Mouse (Mus musculus) naive thymus-derived CD4-positive, alpha-beta T cell, adult 2 months (primary cell): Measurements from ENCODE around the gene Disc1.

Source experiments
- DNase-seq: peaks from one replicate; pipeline ENCODE4 v3.0.0-alpha.2; 2011; ENCODE audit warnings: low read depth

Gene Disc1

DNA sequence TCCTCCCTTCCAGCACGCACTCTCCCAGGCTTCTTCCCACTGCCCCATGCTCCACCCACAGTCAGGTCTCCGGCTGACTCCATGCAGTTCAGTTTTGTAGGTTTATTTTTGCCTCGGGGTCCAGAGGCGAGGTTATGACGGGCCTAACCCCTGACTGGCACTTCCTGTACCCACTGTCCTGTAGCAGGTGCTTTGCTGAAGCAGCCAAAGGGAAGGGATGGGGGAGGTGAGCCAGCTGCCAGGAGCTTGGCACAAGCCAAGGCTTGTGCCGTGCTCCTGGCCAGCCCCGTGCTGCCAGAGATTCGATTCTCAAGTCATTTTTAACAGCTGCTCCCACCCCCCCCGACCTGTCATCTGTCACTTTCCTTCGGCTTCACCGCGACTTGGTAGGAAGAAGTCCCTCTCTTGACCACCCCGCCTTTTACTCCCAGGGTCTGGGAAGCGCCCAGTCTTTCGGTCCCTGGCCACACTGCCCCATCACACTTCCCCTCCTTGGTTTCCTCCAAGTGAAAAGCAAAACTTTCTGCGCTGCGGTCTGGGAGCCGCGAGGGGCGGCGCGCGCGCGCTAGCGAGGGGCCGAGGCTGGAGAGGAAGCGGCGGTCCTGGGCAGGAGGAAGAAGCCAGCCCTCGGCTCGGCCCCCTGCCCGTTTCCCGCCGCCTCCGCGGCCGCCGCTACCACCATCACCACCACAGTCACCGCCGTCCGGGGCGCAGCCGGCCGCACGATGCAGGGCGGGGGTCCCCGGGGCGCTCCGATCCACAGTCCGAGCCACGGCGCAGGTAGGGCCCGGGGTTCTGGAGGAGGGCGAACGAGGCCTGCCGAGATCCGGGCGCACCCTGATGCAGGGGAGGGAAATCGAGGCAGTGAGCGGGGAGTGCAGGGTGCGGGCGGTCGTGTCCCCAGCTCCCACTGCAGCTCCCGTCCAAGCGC is at the start of gene Disc1:
Disc1 (plus strand) TSS at position 691 of the 931 bp plus-strand sequence.
- DNase-seq, result no peak

DNA sequence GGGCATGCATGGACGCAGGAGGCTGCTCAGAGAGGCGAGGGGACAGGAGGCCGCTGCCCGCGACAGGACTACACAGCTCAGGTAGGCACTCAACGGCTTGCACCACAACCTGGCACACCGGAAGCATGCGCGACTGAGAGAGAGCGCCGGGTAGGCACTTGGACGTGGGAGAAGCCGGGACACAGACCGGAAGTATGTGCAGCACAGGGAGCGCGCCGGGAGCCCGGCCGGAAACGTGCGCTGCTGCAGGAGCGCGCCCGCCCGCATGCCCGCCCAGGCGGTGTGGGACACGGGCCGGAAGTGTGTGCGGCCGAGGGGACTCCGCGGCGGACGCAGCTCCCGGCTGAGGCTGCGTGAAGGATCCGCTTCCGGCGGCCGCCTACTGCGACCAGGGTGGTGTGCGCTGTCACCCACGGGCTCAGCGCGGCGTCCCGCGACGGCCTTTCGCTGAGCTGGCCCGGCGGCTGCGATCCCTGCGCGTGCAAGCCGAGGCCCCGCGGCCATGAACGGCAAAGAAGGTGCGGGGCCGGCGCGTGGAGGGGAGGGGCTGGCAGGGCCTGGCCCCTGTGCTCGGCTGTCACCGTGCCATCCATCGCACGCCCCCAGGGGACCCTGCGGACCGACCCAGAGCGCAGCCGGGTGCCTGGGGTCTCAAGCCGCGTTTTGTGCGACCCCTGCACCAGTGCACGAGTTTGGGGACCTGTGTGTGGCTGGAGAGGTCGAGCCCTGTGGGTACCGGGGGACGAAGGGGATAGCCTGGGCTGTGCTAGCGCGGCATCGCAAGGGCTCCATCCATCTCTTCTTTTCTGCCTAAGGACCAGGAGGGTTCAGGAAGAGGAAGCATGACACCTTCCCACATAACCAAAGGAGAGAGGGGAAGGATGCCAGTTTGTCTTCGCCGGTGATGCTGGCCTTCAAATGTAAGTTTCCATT is 41.0 kb upstream of the Disc1 start, which contains the start of gene Tsnax:
Tsnax (plus strand) TSS at position 303 of the 933 bp plus-strand sequence.
- DNase-seq, result peak; percentile 83

DNA sequence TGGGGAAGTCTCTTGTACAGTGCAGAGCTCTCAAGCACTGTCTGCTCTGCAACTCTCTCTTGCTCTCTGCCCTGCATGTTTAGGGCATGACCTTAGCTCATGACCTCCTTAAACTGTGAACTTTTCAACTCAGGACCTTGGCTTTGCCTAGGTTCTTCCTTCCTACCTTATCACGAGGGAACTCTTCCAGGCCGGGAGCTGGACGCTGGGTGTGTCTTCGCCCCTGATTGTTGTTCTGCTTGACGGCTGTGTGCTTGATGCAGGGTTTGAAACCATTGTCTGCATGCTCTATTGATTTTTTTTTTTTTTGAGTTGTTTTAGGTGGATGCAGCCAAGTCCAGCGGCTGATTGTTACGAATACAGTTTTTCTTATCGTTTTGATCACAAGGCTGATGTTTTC is 29.9 kb upstream of the Disc1 start:
- no peak for DNase-seq

DNA sequence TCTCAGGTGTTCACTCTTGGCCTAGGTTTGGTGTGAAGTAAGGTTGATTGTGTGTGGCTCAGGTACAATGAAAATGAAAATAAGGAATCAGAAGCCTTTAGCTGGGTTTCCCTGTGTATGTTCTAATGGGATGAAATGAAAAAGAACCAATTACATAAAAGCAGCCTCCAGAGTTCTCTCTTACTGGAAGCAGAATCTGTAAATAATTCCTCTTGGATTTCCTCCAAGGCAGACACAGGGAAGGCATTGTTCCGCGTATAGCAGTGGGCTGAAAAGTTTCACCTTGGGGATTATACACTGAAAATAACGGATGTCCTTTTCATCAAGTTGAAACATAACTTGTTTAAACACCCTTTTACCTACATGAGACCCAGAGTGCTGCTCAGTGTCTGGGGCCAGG is 26.8 kb upstream of the Disc1 start:
- DNase-seq, result no peak

DNA sequence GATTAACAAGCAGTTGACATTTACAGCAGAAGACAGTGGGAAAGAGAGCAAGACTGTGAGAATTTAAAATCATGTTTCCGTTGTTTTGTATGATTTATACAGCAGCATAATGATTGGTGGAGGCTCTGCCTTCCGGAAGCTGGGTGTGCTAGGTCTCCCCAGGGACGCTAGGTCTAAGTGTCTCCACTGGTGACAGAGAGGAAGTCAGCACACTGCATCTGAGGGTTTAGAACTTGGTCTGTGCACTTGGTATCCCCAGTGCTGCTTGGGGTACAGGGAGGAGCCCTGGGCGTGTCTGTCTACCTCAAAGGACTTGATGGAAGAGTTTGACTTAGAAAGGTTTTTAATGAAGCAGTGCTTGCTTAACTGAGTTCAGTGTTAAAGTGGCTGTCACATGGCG is 25.2 kb upstream of the Disc1 start:
- DNase-seq, result no peak

DNA sequence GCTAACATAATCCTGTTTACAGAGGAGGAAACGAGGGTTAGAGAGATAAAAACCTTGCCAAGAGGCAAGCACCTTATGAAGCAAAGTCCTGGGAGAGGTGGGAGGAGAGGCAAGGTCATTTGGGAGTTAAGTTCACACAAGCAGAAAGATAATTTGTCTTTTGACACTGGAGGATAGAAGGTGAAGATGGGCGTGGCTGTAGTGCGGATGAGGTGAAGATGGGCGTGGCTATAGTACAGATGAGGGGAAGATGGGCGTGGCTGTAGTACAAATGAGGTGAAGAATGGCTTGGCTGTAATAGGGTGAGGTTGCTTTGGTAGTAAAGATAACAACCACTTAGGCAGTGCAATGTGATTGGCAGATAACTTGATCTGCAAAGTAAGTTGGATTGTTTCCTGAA is 22.7 kb upstream of the Disc1 start:
- DNase-seq, result no peak

DNA sequence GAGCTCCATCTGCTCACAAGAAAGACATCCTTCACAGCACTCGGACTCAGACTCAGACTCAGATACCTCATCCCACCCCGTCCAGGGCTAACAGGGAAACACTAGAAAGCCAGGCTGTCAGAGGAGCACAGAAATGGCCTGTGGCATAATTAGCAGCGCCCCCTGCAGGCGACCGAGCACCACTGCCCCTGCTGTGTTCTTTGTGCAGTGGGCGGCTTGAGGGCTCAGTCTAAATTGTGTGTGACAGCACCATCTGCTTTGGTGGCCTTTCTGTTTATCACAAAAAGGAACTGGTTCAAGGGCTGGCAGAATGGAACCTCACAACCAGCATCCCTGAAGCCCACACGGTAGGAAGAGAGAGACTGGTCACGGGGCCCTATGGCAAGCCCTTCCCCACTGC is 19.3 kb upstream of the Disc1 start:
- peak; percentile 74 for DNase-seq

DNA sequence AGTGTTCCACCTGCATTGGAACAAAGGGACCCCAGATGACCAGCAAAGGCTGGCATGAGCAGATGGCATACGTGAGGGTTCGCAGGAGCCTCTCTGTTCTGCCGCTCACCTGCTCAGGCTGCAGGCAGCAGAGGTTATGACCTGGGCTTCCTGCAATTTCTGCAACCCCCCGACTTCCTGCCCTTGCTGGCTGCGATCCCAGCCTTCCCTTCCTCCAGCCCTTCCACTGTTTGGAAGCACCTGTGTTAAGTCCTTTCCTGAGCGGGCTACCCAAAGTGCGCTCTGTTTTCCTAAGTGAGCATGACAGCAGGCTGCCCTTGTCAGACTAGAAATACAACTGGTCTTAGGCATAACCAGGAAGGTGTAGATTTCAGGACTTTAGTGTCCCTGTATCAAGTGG is 16.9 kb upstream of the Disc1 start:
- DNase-seq, result no peak

DNA sequence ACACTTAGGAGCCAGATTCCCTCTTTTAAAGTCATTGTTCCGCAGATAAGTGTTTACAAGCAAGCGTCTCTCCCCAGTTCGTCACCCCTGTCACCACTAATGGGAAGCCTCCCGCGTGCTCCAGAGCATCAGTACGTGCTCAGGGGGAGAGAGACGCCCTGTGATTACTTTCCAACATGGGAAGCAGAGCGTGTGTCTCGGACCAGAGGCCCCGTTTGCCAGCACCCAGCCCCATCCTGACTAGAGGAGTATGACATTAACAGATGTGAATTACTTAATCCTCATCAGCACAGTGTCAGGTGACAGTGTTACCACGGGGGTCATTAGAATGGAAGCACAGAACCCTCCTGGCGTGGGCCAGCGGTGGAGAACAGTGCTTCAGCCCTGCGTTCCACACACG is 15.3 kb upstream of the Disc1 start:
- DNase-seq, result no peak

DNA sequence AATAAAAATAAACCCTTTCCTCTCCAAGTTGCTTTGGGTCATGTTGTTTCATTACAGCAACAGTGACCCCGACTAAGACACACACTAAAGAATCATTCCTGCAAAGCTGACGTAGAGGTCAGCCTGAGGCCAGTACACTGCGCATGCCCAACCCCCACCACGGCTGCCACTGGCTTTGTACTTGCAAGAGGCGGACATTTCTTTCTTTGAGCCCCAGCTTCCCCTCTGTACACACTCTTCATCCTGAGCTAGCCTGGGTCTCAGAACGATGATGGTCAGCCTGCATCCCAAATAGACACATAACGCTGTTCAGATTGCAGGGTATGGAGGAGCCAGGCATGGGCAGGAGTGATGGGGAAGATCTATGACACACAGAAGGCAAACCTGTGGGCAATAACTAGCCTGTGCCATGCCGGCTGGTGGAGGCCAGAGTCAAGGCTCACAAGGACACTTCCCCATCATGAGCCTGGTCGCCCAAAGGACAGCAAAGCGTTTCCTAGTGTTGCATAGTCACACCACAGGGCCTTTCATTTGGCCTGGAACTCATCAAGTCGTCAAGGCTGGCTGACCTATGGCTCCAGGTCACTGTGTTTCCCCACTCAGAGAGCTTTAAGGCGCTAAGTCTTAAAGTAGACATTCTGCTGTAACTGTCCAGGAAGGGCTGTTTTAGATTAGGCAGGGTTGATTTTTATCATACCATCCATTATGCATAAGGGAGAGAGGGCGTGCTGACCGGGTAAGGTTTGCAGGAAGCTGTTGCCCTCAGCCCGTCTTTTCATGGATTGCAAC is 13.2 kb upstream of the Disc1 start:
- no peak for DNase-seq

DNA sequence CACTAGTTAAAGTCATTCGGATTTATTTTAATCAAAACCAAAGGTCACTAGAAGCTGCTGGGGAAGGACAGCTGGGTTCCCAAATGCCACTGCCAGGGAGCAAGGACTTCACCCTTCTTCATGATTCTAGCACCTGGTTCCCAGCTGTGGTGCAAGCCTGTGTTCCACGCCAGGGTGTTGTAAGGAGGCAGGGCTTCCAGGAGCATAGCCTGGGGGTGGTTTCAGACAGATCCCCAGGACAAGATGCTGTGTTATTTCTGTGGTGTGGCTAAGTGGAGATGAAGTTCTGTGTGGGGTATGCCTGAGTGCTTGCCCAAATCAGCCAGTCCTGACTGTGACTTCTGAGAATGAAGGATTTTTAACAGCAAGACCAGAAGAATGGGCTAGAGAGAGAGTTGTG is 12.5 kb upstream of the Disc1 start:
- no peak for DNase-seq

DNA sequence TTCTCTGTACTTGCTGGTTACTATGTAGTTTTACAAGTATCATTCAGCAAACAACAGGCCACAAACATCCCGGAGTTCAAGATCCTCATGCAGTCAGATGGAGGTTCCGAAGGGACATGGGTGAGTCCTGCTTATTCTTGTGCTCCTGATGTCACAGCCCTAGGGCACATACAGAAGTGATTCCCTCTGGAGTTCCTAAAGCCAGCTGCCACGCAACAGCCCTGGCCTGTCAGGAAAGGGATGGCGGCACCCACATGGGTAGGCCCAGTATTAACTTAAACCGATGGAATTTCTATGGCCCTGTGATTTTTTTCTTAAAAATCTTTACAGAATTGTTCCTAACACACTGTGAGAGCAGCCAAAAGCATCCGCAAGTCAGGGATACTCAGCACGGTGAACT is 10.6 kb upstream of the Disc1 start:
- no peak for DNase-seq

DNA sequence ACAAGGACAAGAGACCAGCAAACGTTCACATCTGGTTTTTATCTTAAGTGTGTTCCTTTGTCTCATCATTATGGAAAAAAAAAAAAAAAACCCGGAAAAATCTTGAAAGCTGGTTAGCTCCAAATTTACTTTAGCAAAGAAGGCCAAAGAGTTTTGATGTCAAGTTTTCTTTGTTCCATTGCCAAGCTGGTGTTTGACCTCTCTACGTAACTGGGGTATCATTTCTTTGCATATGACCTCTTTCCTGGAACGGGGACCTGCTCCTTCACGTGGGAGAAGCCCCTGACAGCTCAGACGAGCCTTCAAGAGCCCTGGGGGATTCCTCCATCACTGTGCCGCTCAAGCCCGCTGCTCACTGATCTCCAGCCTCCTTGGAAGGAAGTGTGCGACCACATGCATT is 10.1 kb upstream of the Disc1 start:
- DNase-seq, result no peak

DNA sequence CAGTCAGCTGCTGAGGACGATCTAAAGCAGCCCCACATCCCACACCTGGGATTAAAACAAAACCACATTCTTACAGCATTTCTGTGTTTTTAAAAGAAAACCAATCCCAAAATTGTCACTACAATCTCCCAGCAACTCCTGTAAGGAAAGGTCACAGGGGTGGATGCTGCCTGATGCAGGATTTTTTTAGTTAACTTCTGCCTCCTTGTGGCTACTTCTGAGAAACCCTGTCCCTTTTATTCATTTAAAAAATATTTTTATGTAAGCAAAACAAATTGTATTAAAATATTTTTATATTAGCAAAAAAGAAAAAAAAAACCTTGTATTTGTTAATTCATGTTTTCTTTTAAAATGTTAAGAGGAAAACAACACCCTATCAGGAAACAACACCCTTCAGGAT is 8.2 kb upstream of the Disc1 start:
- no peak for DNase-seq

DNA sequence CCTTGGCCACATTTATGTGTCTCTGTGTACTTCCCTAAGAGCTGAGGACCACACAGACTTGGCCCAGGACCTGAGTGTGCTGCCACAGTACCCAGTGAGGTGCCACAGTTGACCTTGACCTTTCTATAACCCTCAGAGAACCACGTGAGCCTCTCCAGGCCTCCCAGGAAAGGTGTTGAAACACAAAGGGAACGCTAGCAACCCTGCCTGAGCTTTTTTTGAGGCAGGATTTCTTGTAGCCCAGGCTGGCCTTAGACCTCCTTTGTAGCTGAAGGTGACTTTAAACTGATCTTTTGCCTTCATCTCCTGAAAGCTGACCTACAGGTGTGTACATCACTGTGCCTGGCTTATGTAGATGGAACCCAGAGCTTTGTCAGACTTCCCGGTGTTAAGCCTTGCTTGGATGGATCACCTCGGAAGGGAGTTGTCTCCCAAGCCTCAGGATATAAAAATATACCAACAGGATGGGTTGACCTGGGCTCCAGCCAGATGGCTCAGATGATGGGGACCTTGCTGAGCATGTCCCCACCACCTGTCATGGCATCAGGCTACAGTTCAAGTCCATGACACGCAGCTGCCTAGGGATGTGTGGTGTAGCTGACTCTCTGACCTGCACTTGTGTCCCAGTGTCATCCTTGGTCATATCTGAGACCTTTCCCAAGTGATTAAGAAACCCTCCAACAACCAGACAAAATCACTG is 4.8 kb upstream of the Disc1 start:
- no peak for DNase-seq

DNA sequence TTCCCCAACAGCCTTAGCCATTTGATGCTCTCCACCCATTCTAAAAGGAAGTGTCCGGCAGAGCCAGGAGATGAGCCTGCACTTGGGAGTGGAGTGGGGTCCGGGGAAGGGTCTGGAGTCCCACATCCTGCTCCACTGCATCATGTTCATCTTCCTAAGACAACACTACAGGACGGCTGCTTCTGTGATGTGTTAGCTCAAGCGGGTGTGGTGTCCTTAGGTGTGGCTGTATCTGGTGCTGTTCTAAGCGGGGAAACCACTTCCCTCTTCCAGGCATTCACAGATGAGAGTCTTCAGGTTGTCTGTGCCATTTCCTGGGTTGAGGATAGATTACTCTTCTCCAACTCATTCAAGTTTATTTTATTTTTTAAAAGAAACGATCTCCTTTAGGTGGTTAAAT is 4.2 kb upstream of the Disc1 start:
- no peak for DNase-seq

DNA sequence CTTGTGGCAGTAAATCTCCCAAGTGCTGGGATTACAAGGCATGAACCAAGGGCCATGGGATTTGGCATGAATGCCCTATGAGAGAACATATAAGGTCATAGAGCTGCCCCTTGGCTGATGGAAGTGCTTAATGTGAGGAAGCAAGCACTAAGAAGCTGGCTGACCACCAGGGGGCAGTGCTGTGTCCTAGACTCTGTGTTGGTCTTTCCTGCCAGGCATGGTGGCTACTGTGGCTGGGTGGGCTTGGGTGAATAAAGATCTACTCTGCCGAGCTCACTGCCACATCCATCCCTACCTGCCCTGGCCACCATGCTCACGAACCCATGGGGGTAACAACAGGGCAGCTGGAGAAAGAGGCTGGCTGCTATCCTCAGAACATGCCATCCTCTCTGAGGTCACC is 2.0 kb upstream of the Disc1 start:
- peak; percentile 84 for DNase-seq

DNA sequence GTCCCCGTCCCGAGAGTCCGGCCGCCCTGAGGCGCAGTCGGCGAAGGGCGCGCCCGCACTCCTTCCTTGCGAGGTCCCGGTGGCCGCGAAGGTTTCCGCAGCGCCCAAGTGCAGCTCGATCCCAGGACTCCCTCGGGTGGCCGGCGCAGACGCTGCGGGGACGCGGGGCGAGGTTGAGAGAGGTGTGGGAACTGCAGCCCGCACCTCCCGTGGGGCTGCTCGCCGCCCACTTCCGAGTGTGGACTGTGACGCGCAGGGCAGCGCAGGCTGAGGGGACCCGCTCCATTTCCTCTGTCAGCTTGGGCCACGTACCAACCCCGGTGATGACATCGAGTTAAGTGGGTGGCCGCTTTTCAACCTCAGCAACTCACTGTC is 428 bp downstream of the Disc1 start:
- DNase-seq, result peak; percentile 61

DNA sequence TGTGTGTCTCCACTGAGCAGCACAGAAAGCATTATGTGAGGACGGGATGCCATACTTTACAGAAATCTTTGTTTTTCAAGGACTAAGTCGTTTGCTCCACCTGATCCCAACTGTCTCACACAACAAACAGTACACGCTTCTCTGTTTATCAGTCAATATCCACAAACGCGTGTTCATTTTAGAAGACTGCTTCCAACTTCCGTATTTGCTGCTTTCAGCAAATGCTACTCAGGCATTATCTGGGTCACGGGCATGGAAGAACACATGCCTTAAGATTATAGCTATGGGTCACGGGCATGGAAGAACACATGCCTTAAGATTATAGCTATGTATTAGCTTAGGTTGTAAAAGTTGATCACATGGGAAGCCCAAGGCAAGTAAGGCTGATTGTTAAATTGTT is 6.9 kb downstream of the Disc1 start:
- no peak for DNase-seq

DNA sequence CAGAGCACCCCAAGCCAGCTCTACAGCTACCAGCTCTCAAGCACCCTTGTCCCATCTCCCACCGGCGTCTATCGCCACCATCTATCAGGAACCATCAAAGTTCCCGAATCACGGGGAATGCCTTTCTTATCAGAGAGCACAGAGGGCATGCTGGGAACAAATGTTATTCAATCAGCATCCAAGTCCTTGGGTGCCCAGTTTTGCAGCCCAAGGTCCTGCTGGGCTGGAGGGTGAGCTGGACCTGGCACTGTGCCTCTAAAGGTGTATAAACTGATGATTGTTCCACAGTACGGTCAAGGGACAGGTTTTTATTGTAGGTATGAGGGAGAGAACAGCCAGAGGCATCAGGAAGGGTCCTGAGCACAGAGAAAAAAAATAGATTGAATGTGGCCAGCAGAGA is 11.6 kb downstream of the Disc1 start:
- no peak for DNase-seq

DNA sequence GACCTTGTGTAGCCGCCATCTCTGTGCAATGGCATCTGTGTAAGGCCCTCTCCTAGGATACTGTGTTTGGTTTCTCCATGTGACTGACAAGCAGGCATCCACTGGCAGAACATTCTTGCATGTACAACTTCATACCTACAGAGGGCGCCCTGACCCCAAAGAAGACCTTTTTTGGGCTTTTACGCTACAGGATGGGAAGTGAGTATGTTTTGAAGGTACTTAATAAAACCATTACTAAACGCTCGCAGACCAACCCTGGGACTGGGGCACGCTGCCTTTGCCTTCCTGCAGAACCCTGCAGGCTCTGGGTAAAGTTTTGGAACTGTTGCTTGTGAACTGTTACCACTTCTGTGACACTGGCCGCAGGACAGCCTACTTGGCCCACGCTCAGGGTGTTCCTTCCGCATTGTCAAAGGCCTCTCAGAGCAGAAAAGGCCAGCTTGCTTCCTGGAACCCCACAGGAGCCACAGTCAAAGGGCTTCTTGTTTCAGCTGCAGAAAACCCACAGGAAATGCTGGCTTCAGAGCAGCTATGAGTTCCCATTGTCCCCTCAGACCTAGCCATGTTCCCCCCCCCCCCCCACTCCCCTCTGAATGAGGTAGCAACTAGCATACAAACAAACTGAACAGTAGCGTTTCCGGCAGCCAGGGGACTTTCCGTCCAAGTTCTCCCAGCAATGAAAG is 13.1 kb downstream of the Disc1 start:
- DNase-seq, result peak; percentile 90
